Mouse (Mus musculus) bone marrow, adult 2 months (tissue): Measurements from ENCODE around the gene Cdhr1. TPM values are rescaled to one million over a fixed set of nuclear protein-coding genes. Genes with fewer than 3 reads are reported as not detected.

Experiments used
- H3K27ac ChIP-seq: fragments of 200-500 bp; 2 replicates; pipeline ENCODE4 v1.5.1; 2012; ENCODE audit warnings: low read depth, mild to moderate bottlenecking, control low read depth, inconsistent platforms, low read length; ENCODE audit not compliant: control insufficient read depth, poor library complexity, insufficient read depth
- H3K4me1 ChIP-seq: fragments of 200-500 bp; 2 replicates; pipeline ENCODE4 v1.6.1; 2011; ENCODE audit warnings: low read length; ENCODE audit not compliant: control insufficient read depth, insufficient read depth
- H3K4me3 ChIP-seq: fragments of 200-500 bp; replicated peaks from 2 replicates; pipeline ENCODE3; 2011; ENCODE audit warnings: mild to moderate bottlenecking, low read depth, low read length, control low read depth; ENCODE audit not compliant: control insufficient read depth
- CTCF ChIP-seq: fragments of 200-500 bp; IDR thresholded peaks from 2 replicates; pipeline ENCODE4 v1.5.1; 2011; ENCODE audit warnings: low read length, control low read depth; ENCODE audit not compliant: control insufficient read depth, insufficient read depth
- POLR2A ChIP-seq: fragments of 200-500 bp; IDR thresholded peaks from 2 replicates; pipeline ENCODE4 v1.6.1; 2011; ENCODE audit warnings: low read depth, mild to moderate bottlenecking, control low read depth, low read length, borderline replicate concordance; ENCODE audit not compliant: control insufficient read depth
- WGBS: fragments of 180-500 bp; shearing (Covaris S2); methylation state at CpG from one replicate; pipeline ENCODE4 v1.1.7; 2018; 5-methylcytosine and 5-hydroxymethylcytosine counted together
- polyA plus RNA-seq: library from polyadenylated mRNA; stranded (reverse); fragments of >200 nt; gene quantifications from 2 replicates; pipeline ENCODE4 v1.2.4, GENCODE M21; 2011; ENCODE audit warnings: low replicate concordance; ENCODE audit not compliant: missing spikeins, insufficient read depth, insufficient read length

Gene Cdhr1
- polyA plus RNA-seq, 1 experiment = not detected

DNA sequence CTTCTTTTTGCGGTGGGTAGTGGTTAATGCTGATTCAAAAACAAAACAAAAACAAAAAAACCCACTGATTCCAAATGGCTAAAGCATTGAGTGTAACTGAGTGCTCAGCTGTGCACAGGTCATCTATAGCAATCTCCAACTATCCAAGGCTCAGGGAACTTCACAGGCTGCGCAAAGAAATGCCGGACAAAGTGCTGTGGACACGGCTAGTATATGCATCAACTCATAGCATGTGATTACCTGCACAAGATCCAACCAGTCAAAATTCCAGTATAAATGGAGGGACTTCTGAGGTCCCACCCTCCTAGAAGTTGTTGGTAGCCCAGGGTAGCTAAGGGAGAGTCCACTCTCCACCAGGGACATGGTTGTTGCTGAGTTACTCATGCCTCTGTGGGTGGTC, 21.1 kb upstream of the Cdhr1 start:
- H3K4me3 ChIP-seq = no peak overlapping the region
- whole genome bisulfite sequencing = 88% methylated on average over 4 of the region's 4 CpGs

GRCm38 (mm10) chr14:37113922-37114321, 15.8 kb upstream of the Cdhr1 start, which contains the start of gene 2610528A11Rik:
Gene 2610528A11Rik, minus strand, starts transcription at chr14:37114022.
- Histone ChIP-seq H3K27ac (no peak within 1 kb of the TSS), H3K4me3 (no peak within 1 kb of the TSS), H3K4me1 (no peaks in the 10 kb centered on the region)
- TF ChIP-seq POLR2A = no peak
- no peak for TF ChIP-seq CTCF
- WGBS = 48% methylated on average over 3 of the region's 3 CpGs

More for the DNA sequence above, 21.1 kb upstream of the Cdhr1 start:
- Histone ChIP-seq H3K27ac (no peak overlapping the region), H3K4me1 (no peaks in the 10 kb centered on the region)
- TF ChIP-seq POLR2A (no peak), CTCF (no peak)

- Histone ChIP-seq H3K27ac (no peak overlapping the region), H3K4me3 (no peak overlapping the region), H3K4me1 (no peaks in the 10 kb centered on the region)
- 79% methylated on average over 7 of the region's 7 CpGs for WGBS
- TF ChIP-seq POLR2A (no peak), CTCF (no peak)
Observed at GRCm38 (mm10) chr14:37112931-37113330, 14.8 kb upstream of the Cdhr1 start.

DNA sequence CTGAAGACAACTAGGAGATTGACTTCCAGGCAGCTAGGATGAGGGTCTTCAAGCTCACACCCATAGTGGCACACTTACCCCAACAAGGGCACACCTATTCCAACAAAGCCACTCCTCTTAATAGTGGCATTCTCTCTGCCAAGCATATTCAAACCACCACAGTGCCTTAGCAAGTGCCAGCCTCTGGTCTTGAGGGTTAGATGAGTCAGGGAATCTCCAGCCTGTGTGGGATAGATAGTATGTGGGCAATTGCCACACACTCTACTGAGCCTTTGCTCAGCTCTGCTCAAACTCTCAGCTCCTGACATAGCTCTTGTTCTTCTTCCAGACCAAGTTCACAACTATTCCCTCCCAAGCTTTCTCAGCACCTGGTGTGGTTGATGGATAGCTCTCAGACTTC, 13.2 kb upstream of the Cdhr1 start:
- H3K27ac ChIP-seq = no peak overlapping the region
- no peaks in the 10 kb centered on the region for H3K4me1 ChIP-seq
- H3K4me3 ChIP-seq = no peak overlapping the region
- TF ChIP-seq CTCF = no peak
- no peak for TF ChIP-seq POLR2A

DNA sequence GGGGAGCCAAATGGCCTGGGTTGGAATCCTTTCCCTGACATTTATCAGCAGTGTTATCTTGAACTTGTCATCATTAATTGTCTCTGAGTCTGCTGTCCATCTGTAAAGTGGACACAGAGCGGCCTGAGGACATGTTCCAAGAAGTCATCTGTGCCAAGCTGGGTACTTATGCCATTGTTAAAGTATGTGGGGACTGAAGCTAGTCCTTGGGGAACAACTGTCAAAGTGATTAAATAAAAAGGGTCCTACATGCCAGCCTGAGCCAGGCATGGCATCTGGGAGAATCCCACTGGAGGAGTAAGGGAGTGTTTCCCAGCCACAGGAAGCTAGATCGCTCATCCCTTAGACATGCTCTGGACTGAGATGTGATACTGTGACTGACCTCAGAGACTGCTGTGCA, 12.3 kb upstream of the Cdhr1 start:
- WGBS = 86% methylated on average over 2 of the region's 2 CpGs
- H3K4me3 ChIP-seq = no peak overlapping the region
- no peak overlapping the region for H3K27ac ChIP-seq
- no peaks in the 10 kb centered on the region for H3K4me1 ChIP-seq
- TF ChIP-seq POLR2A = no peak
- no peak for TF ChIP-seq CTCF

DNA sequence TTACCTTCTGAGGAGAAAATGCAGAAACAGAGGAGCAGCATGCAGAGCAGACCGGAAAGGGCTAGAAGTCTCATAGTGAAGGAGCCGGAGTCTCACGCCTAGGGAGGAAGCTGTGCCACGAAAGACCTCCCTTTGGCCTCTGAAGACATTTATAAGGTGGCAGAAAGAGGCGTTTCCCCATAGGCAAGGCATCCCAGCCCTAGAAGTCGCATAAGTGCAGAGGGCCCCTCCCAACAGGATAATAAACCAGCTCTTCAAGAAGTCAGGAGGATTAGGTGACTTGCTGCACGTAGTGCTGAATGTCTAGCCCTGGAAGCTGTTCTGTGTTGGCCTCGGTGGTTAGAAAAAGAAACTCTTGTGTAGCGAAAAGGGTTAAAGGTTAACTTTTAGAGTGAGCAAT, 11.8 kb upstream of the Cdhr1 start:
- TF ChIP-seq POLR2A (no peak), CTCF (no peak)
- WGBS = 31% methylated on average over 9 of the region's 9 CpGs
- no peak overlapping the region for H3K27ac ChIP-seq
- no peak overlapping the region for H3K4me3 ChIP-seq
- H3K4me1 ChIP-seq = no peaks in the 10 kb centered on the region

DNA sequence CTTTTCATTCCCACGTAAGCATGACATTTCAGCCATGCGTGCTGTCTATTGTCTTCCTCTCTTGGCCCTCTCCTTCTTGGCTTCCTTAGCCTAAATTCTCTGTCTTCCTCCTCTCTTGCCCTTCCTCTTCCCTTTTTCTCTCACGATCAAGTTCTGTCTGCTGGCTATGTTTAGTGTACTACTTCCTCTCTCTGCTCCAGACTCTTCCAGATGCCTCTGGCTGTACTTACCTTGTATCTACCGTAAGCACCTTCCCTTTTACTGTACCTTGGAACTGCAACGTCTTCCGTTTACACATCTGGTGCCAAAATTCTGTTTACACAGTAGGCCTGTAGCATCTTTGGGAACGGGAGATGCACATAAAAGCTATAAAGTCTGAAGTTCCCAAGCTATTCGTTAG, 11.3 kb upstream of the Cdhr1 start:
- H3K4me3 ChIP-seq = no peak overlapping the region
- TF ChIP-seq POLR2A = no peak
- TF ChIP-seq CTCF = no peak
- H3K4me1 ChIP-seq = no peaks in the 10 kb centered on the region
- no peak overlapping the region for H3K27ac ChIP-seq
- 26% methylated on average over 8 of the region's 8 CpGs for WGBS

DNA sequence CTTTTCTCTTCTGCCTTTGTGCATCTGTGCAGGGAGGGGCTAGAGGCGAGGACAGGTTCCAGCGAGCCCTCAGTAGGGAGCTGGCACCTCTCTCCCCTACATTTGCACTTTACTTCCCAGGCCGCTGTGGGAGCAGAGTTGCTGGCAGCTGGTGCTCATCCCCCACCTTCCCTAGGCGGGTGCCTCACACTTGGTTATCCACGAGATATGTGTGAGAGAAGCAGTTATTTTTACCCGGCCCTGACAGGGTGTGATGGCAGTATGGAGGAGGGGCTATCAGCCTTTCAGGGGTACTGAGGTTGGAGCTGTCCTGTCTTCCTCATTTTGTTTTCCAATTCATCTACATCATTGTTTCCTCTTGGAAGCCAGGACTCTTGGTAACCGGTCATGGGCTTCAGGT, 7.7 kb upstream of the Cdhr1 start:
- no peak overlapping the region for H3K4me3 ChIP-seq
- WGBS = 45% methylated on average over 7 of the region's 7 CpGs
- TF ChIP-seq CTCF (no peak), POLR2A (no peak)
- no peaks in the 10 kb centered on the region for H3K4me1 ChIP-seq
- H3K27ac ChIP-seq = no peak overlapping the region

DNA sequence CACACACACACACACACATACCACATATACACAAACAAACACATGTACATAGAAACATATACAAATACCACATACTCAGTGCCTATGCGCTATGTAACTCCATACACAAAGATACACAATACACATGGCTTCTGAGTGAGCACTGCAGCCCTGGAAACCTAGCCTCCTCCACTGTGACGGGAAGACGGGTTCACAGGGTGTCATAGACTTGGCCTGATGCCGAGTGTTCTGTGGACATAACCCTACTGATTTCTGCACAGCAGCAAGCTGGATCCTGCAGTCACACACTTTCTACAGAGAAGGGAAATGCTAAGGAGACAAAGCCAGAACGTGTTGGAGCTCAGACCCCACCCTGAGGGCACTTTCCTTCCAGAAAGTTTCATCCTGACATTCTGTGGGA, 6.6 kb upstream of the Cdhr1 start:
- no peak for TF ChIP-seq POLR2A
- no peak for TF ChIP-seq CTCF
- Histone ChIP-seq H3K4me3 (no peak overlapping the region), H3K4me1 (no peaks in the 10 kb centered on the region), H3K27ac (no peak overlapping the region)
- WGBS = 68% methylated on average over 5 of the region's 5 CpGs

- Histone ChIP-seq H3K4me3 (no peak overlapping the region), H3K4me1 (no peaks in the 10 kb centered on the region), H3K27ac (no peak overlapping the region)
- TF ChIP-seq CTCF (no peak), POLR2A (no peak)
- 34% methylated on average over 3 of the region's 3 CpGs for WGBS
Observed at GRCm38 (mm10) chr14:37102484-37102883, 4.3 kb upstream of the Cdhr1 start.
